Mouse (Mus musculus) ovary, postnatal 36 days (tissue): ENCODE measurements around the gene Gm4744.
"Not testable (repeated sequence)": the region's sequence is repeated elsewhere in the genome, so short reads cannot be mapped to it uniquely, and the experiment has no call there.

Experiments used
- DNase-seq: peaks from one replicate; pipeline ENCODE4 v3.0.0; 2022; ENCODE audit warnings: low spot score, mixed read lengths

Gene Gm4744

GRCm38 (mm10) chr6:40951770-40952169 lies at the start of gene Gm4744:
TSS of gene Gm4744 (minus strand) at chr6:40951870.
- no peak for DNase-seq

GRCm38 (mm10) chr6:40999379-40999778 lies 47.7 kb upstream of the Gm4744 start, which contains the start of gene Gm2663:
TSS of gene Gm2663 (minus strand) at chr6:40999479.
- DNase-seq = not testable (repeated sequence)

GRCm38 (mm10) chr6:40964454-40964853 lies 12.8 kb upstream of the Gm4744 start, which contains the start of gene 1810009J06Rik:
TSS of gene 1810009J06Rik (plus strand) at chr6:40964754.
- not testable (repeated sequence) for DNase-seq

GRCm38 (mm10) chr6:40953716-40954115 lies 2.0 kb upstream of the Gm4744 start:
- DNase-seq = no peak

- DNase-seq = no peak
Observed at GRCm38 (mm10) chr6:40940457-40940856, 11.2 kb downstream of the Gm4744 start, which contains the start of gene 1700074P13Rik. TSS of gene 1700074P13Rik (minus strand) at chr6:40940557.

- no peak for DNase-seq
Observed at GRCm38 (mm10) chr6:40919954-40920353, 31.7 kb downstream of the Gm4744 start.

GRCm38 (mm10) chr6:40900287-40900686 lies 51.4 kb downstream of the Gm4744 start, which contains the start of gene Prss58:
TSS of gene Prss58 (minus strand) at chr6:40900387.
- no peak for DNase-seq
